Mouse (Mus musculus): ENCODE measurements around the gene Chst11.

- TF ChIP-seq CTCF (IDR thresholded peaks at IDR 0.05; ENCODE audit: low read depth, low read length) (no peak), POLR2A (IDR thresholded peaks at IDR 0.05; ENCODE audit: extremely low read depth, insufficient read depth, low read length) (no peak)
These were observed 54.1 kb downstream of the Chst11 start for GRCm38 (mm10) chr10:83039414-83039813.

All from liver, adult 2 months (tissue).